Mouse (Mus musculus) heart, postnatal 25 days (tissue): ENCODE results near the gene Tcf7. TPM values are rescaled to one million over a fixed set of nuclear protein-coding genes. Genes with fewer than 3 reads are reported as not detected.
"Not testable (repeated sequence)": the region's sequence is repeated elsewhere in the genome, so short reads cannot be mapped to it uniquely, and the experiment has no call there.

Experiments
- DNase-seq: peaks from one replicate; pipeline ENCODE4 v3.0.0; 2022; ENCODE audit warnings: low spot score
- intact Hi-C: fragments of 180-260 bp; cut with DNase I; formaldehyde crosslinking; loops from one replicate; pipeline ENCODE4 v1.15.1; 2025
- total RNA-seq, 2 experiments: library from RNA; stranded (reverse); gene quantifications; 2 replicates each; pipeline ENCODE4 v1.2.3; 2021

Gene Tcf7
- total RNA-seq, 2 experiments from 2014 or later, result 0.70 to 0.75 TPM

DNA sequence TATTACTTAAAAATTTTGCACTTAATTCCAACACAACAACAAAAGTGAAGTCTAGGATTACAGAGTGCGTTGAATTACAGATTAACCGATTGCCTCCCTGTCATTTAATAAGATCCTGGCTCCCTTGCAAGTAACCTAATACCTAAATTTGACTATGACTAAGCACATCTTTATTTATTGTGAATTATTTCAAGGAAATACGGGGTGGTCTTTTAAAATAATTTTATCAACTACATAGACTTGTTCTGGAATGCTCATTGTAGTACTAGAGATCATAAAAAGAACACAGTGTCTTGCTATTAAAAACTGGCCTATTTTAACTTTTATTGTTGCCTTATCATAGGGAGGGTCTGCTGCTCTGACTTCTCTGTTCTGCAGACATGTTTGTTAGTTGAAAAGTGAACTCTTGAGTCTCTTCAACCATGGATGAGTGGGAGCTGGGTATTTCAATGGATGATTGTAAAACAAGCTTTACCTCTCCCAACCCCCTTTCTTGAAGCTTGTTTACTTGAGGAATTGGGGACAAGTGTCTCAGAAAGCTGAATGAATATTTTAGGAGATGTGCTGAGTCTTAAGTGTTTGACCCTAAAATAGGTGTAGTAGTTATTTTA, 49.7 kb downstream of the Tcf7 start:
- intact Hi-C loops, result loop anchor here (5.0 kb wide), 1 partner anchor 231 kb away; the partner anchor contains the start of genes Cdkl3 and Ube2b

DNA sequence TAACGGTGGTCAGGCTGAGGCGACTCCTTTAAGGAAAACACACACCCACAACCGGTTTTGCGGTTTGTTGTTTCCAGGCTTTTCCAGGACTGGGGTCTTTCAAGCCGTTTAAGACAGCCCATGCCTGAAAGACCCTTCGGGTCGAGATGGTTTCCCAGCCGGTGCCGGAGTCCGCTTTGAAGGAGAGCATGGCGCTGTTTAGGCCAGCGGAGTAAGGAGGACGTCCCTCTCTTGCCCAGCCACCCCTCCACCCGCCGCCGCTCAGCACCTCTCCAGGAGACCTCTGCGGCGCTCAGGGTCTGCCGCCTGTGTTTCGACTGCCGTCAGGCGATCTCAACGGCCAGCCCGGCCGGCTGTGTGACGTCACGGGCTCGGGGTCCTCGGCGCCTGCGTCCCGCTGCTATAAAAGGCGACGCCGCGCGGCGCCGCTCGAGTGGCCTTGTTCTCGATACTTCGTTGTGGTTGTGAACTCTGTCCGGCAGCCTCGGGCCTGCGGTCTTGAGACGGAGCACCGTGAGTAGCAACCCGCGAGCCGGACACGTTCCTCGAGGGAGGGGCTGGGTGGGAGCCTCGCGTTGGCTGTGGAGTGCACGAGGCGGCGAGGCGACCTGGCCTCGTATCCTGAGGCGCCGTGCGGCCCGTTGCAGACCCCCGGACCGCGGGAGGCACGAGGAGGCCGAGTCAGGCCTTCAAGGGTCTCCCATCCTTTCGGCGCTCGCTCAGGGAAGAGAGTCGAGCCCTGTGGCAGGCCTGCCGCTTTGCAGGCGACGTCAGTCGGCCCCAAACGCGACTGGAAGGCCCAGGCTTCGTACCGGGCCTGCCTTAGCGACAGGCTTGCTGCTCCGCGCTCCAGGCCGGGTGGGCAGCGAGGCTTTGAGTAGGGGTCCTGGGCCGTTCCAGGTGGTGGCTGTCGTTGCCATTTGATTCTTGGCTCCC, 50.9 kb downstream of the Tcf7 start, which contains the start of gene Skp1a:
Skp1a (plus strand) TSS at position 390 of the 936 bp plus-strand sequence.
- DNase-seq, result peak; percentile 85
- intact Hi-C loops, result loop anchor here (5.0 kb wide), 1 partner anchor 230 kb away; the partner anchor contains the start of genes Cdkl3 and Ube2b

More for the DNA sequence above, 49.7 kb downstream of the Tcf7 start:
- no peak for DNase-seq

DNA sequence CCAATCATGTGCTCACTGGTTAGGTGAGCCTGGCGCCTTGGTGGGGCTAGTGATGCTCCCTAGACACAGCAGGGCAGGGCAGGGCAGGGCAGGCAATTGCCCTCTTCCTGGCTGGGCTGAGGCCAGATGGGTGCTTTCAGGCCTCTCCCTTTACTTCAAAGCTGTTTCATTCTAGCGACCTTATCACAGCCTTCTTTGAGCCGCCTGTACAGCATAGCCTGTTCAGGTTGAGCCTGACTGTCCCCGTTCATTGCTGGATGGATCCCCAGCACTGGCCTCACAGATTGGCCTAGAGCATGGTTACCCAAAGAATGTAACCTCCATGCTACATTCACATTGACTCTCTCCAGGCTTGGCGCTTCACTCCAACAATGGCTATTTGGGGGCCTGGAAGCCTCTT, 52.1 kb downstream of the Tcf7 start:
- intact Hi-C loops, result loop anchor here (5.0 kb wide), 1 partner anchor 228 kb away; the partner anchor contains the start of genes Cdkl3 and Ube2b
- DNase-seq, result no peak

DNA sequence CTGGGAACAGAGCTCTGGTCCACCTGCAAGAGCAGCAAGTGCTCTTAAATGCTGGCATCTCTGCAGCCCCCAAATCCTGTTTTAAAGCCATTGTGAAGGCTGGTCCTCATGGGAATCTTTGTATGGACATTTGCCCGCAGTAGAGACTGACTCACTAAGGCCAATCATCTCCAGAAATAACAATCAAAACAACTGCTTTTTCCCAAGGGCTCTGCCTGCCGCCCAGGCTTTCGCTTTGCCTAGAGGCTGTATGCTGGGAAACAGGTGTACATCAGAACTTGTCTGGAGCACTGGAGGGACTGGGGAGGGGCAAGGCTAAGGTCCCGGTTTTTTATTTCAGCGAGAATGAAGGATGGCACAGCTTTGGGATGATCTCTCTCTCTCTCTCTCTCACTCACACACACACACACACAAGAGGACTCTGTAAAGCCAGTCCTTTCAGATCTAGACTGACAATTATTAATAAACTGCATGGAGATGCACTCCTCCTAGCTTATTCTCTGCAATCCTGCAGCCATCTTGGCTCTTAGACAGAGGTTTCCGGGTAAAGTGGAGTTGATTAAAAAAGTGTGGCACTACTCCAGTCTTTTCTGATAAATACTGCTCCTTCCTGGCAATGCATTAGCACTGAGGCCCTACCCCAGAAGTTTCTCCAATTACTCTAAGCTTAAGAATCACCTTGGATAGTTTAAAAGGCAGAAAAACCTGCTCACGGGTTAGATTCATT, 53.9 kb downstream of the Tcf7 start:
- no peak for DNase-seq

DNA sequence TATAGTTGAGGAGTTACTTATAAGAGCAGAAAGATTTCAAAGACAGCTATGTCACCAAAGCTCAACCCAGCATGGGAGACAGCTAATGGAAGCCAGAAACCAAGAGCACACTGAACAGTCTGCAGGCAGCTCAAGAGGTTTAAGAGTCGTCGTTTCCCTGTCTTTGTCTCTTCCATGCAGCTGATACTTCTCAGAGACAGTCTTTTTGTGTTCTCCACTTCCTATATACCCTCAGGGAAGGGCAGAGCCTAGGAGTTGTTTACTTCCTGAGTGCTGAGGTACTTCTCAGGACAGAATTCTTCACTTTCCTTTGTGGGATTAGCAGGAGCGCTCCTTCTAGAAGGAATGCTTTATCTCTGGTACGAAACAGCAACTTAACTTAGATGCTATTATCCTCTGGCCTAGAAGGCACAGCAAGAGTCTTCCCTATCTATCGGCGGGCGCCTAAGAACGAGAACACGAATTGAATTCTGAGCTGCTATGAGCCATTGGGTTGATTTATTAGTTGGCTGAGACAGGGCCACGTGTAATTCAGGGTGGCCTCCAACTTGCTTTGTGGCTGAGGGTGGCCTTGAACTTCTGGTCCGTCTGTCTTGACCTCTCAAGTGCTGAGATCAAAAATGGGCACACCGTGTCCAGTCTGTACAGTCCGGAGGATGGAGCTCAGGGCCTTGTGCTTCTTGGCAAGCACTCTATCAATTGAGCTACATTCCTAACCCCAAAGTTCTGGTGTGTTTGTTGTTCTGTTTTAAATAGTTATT, 55.2 kb downstream of the Tcf7 start:
- no peak for DNase-seq
- intact Hi-C loops, result no loop called here

More for the DNA sequence above, 53.9 kb downstream of the Tcf7 start:
- intact Hi-C loops, result no loop called here

DNA sequence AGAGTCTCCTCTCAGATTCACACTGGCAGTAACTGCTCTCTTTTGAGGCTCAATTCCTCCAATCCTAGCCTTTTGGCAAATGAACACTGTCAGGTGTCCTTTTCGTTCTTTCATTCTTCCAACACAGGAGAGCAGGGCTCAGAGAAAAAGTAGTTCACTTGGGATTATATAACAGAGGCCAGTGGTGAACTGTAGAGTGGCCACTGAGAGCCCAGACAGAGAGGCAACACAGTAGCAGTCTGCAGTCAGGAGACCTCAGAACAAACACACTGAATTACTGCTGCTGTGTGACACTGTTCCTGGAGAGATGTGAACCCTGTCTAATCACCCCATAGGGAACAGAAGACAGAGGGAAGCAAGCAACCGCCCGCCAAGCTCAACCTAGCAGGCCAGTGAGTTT, 55.8 kb downstream of the Tcf7 start:
- intact Hi-C loops, result no loop called here
- no peak for DNase-seq

DNA sequence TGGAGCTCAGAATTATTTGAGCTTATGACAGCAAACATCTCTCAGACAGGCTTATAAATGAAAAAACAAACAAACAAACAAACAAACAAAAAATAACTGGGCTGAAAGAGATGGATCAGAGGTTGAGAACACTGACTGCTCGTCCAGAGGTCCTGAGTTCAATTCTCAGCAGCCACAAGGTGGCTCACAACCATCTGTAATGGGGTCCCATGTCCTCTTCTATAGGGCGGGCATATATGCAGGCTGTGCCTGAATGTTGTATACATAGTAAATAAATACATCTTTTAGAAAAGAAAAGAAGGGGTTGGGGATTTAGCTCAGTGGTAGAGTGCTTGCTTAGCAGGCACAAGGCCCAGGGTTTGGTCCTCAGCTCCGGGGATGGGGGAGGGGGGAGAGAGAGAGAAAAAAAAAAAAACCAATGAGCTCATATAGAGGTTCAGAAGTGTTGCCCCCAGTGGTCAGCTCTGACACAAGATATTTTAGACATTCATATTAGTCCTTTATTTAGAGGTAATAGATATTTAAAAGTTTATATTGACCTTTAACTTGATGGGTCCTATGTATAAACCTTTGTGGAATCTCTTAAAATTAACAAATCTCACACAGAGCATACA, 56.7 kb downstream of the Tcf7 start:
- DNase-seq, result no peak
- intact Hi-C loops, result no loop called here

DNA sequence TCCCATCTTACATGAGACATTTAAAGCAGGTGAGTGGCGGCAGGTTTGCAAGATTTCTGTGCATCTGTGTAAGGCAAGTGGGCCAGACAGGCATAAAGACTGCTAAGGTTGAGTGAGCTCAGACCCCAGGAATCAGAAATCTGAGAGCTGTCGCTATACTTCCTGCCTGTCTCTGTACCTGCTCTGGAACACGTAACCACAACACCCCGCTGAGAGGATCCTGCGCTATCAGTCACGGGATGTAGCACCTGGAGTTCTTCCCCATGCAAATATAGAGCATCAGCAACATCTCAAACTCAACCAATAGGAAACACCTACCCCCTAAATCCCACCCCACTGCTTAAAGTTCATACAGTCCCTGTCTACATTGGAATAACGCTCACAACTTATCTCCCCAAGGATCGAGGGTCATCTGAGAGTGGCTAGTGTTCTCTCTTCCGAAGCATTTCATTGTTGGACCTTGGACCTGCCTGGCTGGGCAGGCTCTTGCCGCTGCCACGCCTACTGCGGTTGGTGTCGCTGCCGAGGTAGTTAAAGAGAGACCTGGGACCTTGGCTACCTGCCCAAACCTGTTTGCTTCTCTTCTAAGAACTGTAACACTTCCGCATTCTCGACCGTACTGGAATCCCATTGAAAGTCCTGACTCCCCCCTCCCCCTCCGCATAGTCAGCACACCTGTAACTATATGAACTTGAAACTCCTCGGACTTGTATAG, 58.7 kb downstream of the Tcf7 start:
- DNase-seq, result no peak
- intact Hi-C loops, result loop anchor here (5.0 kb wide), 4 partner anchors 87 to 402 kb away; no protein-coding TSS in a partner anchor

DNA sequence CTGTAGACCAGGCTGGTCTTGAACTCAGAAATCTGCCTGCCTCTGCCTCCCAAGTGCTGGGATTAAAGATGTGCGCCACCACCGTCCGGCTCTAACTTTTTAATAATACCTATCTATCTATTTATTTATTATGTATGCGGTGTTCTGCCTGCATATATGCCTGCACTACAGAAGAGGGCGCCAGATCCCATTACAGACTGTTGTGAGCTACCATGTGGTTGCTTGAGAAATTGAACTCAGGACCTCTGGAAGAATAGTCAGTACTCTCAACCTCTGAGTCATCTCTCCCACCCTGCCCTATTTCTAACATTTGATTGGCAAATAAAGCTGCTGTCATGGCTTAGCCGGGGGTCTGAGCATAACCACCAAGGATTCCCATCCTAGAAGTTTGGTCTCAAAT, 59.9 kb downstream of the Tcf7 start:
- intact Hi-C loops, result loop anchor here (5.0 kb wide), 4 partner anchors 86 to 401 kb away; no protein-coding TSS in a partner anchor
- DNase-seq, result no peak

DNA sequence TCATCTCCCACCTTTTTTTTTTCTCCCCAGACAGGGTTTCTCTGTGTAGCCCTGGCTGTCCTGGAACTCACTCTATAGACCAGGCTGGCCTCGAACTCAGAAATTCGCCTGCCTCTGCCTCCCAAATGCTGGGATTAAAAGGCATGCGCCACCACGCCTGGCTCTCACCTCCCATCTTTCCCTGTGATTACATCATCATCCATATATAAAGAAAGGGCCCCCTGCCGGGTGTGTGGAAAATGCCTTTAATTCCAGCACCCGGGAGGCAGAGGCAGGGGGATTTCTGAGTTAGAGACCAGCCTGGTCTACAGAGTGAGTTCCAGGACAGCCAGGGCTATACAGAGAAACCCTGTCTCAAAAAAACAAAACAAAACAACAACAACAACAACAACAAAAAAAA, 60.9 kb downstream of the Tcf7 start:
- not testable (repeated sequence) for DNase-seq
- intact Hi-C loops, result loop anchor here (2.0 to 5.0 kb wide), 5 partner anchors 75 to 400 kb away; no protein-coding TSS in a partner anchor

DNA sequence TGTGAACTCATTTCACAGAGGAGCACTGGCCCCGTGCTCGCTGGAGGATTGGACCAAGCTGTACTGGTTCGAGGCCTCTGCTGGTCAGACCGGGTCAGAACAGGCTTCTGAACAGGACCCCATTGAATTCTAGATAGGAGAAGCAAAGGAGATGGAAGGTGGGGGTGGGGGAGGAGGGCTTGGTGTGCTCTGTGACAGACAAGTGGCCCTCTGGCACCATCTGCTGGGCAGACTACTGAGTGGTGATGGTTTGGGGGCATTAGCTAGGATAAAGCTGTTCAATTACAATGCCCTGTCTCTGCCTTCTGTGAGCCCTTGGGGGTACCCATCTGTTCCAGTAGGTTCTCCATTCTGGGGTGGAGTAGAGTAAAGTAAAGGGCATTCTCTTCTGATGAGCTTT, 62.5 kb downstream of the Tcf7 start:
- no peak for DNase-seq
- intact Hi-C loops, result loop anchor here (2.0 to 5.0 kb wide), 5 partner anchors 77 to 398 kb away; no protein-coding TSS in a partner anchor

DNA sequence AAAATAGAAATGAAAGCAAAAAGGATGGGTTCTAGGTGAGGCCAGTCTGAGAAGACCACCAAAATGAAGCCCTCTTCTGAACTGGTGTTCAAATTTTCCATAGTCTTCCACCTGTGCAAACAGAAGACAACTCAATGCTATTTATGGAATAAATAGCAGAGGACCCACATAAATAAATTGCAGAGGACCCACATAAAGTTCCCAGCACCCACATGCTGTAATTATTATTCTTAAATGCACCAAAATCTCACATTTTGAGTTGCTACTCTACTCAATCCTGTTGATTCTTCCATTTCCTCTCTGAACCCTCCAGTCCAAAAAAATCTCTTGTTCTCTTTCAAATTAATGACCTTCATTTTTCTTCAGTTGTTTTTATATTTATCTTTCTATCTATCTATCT, 68.9 kb downstream of the Tcf7 start, which contains the start of gene Olfr1371:
Olfr1371 (minus strand) TSS at position 101 of the 400 bp plus-strand sequence.
- no peak for DNase-seq
- intact Hi-C loops, result no loop called here

Other genes with a start within 250 kb of the Tcf7 start
- gene Ppp2ca, start 184.3 kb downstream of the Tcf7 start, total RNA-seq, result 10 to 100 TPM; 50.8 to 55.6 TPM
- gene Olfr1373, start 137.5 kb downstream of the Tcf7 start, total RNA-seq, result not detected
- not detected for gene Olfr1371, start 69.0 kb downstream of the Tcf7 start, total RNA-seq
- 100 to 1,000 TPM; 236 to 255 TPM for gene Skp1a, start 51.0 kb downstream of the Tcf7 start, total RNA-seq
- 1,000 to 10,000 TPM; 1,015 to 1,076 TPM for gene Vdac1, start 77.8 kb upstream of the Tcf7 start, total RNA-seq
- 10 to 100 TPM; 72.8 to 79.0 TPM for gene 9530068E07Rik, start 113.4 kb upstream of the Tcf7 start, total RNA-seq